Mouse (Mus musculus): ENCODE results near the gene Camta1.

DNA sequence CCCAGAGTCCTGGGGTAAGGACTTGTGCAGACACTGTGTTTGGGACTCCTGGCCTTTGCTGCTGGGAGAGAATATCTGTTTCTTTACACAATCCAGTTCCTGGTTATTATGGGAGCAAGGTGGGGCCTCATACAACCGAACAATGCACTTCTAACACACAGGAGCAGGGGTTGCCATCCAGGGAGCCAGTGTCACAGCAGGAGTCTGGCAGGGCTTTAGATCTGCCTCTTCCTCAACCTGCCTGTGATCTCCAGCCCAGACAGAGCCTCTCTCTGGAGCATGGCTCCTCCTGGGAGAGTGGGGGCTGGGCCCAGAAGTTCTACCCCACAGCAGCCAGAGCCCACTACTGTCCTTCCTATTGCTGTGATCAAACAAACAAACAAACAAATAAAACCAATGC is 483.9 kb downstream of the Camta1 start:
- TF ChIP-seq CTCF (IDR thresholded peaks at IDR 0.05; ENCODE audit: low read depth, low read length) (no peak), POLR2A (IDR thresholded peaks at IDR 0.05; ENCODE audit: extremely low read depth, insufficient read depth, low read length) (no peak)

Data from liver, adult 2 months (tissue).